Mouse (Mus musculus) thymus, postnatal 36 days (tissue): ENCODE results near the gene Arhgap22.
A peak's percentile ranks its signal among the peaks of the same experiment; 100 is the strongest.

Experiments used
- DNase-seq, 2 experiments: peaks; one replicate each; pipeline ENCODE4 v3.0.0; 2022; ENCODE audit warnings: mixed read lengths in 2 of 2

Arhgap22 gene

GRCm38 (mm10) chr14:33214767-33215128 is 922 bp downstream of the Arhgap22 start:
- DNase-seq: no peak

DNA sequence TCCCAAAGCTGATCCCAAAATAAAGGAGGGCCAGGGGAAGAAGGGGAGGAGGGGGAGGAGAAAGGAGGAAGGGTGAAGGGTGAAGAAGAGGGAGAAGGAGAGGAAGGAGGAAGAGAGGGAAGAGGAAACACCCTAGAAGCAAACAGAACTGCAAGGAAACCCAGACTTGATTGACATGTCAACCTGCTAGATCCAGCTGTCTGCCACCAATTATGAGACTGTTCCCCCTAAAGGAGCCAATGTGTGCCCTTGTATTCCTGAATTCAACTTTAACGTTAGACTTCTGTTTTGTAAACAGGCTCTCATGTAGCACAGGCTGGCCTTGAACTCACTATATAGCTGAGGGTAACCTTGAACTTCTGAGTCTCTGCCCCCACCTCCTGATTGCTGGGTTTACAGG is 1.3 kb downstream of the Arhgap22 start:
- no peak for DNase-seq

DNA sequence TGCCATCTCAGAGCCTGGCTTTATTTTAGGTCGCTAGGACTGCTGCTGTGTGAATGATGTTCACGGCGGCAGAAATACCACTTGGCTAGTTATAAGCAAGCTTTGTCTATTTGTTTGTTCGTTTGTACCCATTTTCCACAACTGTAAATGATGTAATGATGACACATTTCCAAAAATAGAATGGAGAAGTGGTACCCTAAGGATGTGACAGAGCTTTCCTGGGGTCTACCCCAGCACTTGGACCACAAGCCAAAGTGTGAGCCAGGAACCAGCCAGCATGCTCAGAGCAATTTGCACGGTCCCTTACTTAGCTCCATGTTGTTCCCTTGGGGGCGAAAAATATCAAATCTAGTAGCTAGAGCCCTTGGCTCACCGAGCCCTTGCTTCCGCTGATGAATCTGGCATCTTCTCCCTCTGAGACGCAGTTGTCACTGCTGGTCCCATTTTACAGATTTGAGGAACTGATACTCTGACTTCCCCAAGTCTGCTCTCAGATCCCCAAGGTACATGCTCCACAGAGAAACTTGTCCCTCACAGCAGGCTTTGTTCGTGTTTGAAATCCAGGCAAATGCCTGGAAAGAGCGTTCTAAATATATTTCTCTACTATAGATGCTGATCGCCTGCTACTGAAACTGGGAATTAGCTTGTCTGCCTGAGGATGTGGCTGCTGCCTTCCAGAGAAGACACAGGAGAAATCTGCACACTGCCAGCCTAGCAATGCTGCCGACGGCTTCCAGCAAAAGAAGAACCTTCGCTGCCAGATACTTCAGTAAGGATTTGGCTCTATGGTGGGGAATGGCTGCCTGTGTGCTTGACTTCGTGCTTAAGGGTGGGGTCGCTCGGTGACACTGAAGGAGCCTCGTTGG is 2.8 kb downstream of the Arhgap22 start:
- no peak for DNase-seq

DNA sequence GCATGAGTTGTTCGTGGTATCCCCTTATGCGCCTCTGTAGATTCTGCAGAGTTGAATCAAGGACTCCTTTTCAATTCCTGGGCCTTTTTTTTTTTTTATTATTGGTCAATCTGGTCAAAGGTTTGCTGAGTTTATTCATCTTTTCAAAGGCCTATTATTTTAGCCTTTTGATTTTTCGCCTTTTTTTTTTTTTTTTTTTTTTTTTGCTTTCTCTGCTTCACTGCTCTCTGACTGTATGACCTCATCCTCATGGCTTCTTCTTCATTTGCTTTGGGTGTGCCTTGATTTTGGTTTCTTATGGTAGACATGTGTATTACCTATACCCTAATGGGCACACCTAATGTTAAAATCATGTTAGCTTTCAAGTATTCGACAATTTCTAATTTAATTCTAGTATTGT is 11.4 kb downstream of the Arhgap22 start:
- no peak for DNase-seq

DNA sequence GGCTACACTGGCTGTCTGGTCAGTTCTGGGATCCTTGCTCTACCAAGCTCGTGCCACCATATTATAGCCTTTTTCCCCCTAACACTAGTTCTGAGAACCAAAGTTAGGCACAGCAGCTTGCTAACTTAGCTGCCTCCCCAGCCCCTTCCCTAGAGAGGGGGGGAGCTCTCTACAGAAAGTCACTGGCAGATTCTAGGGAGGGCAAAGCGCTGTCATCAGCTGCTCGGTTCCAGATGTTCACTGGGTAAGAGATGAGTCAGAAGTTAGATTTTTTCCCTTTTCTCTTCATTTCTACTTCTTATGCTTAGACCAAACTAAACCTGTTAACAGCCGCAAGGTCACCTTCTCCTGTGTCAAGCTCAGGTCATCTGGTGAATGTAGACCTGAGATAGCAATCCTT is 16.8 kb downstream of the Arhgap22 start:
- no peak for DNase-seq

- no peak for DNase-seq
These were observed 17.5 kb downstream of the Arhgap22 start for GRCm38 (mm10) chr14:33231311-33231710.

DNA sequence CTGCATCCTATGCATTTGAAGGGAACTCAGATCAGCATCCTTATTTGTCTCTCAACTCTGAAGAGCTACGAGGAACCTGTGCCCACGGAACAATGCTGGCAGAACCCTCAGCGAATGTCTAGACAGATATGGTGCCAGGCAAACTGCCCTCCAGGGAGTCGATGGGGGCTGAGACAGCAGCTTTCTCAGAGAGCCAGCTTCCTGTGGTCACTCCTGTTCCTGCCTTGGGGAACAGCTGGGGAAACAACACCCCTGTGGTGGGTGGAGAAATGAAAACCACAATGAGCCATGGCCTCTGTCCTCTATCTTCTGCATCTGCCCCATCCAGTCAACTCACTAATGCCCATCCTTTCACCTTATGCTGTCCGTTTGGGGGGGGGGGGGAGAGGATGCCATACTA is 18.2 kb downstream of the Arhgap22 start:
- DNase-seq: no peak

GRCm38 (mm10) chr14:33235661-33236060 is 21.8 kb downstream of the Arhgap22 start:
- DNase-seq: no peak

- DNase-seq: no peak
These were observed 26.6 kb downstream of the Arhgap22 start for GRCm38 (mm10) chr14:33240400-33240799.

GRCm38 (mm10) chr14:33243261-33243660 is 29.4 kb downstream of the Arhgap22 start:
- no peak for DNase-seq

GRCm38 (mm10) chr14:33244519-33244918 is 30.7 kb downstream of the Arhgap22 start:
- DNase-seq: no peak

GRCm38 (mm10) chr14:33244946-33245345 is 31.1 kb downstream of the Arhgap22 start:
- no peak for DNase-seq

GRCm38 (mm10) chr14:33246476-33246875 is 32.6 kb downstream of the Arhgap22 start:
- DNase-seq: peak in 1 of 2 experiments; percentile 11

DNA sequence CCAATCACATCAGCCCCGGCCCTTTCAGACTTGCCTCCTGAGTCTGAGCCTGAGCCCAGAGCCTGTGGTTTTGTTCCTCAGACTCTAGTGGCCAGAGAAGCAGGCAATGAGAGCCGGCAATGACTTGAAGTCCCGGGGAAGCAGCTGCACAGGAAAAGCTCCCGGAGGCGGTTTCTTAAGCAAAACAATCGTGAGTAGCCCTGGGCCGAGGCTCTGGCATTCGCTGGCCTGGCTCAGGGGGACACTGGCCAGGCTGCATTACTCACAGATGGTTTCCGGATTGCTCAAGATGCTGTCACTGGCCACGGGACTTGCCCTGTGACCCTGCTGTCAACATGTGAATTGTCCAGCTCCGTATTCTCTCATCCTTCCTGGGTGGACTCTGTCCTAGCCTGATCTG is 33.8 kb downstream of the Arhgap22 start:
- DNase-seq: no peak

DNA sequence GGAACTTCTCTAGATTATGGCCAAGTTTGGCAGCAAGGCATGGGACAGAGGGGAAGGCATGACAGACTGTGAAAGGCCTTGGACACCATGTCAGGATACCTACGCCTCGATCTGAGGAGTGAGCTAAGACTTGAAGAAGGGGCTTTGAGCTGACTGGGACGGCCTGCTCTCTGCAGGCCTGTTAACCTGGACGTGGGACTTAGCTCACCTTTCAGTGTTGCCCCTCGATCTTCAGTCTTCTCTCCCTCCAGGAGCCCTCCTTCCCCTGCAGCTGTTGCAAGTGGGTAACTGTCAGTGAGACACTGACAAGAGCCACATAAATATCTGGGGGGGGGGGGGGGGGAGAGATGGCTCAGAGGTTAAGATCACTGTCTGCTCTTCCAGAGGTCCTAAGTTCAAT is 34.9 kb downstream of the Arhgap22 start:
- no peak for DNase-seq

DNA sequence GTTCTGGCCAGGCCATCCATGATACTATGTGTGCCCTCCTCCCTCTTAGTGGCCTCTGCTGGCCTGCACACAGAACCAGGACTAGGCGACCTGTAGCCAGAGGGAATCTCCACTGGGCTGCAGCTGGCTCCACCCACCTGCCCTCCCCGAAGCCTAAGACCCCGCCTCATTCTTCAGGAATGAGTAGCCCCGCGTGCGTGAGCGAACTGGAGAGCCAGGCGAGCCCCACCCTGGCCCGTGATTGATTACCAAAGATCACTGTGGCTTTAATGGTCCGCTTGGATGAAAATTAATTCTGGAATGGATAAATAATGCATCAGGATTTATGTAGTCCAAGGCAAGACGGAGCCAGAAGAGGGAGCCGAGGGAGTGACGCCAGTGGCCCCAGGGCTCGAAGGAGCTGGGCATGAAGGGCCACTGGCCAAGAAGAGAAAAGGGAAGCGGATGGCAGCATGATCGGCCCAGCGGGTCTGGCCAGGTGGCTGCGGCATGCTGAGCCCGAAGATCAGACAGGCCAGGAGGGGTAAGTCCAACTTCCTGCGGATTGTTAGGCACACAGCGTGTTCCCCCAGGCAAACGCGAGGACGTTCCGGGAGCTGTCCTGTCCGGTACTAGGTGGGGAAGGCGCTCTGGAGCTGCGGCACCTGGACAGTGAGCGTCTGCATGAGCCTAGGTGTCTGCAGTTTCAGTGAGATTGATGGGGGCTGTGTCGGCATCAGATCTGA is 36.6 kb downstream of the Arhgap22 start:
- no peak for DNase-seq

DNA sequence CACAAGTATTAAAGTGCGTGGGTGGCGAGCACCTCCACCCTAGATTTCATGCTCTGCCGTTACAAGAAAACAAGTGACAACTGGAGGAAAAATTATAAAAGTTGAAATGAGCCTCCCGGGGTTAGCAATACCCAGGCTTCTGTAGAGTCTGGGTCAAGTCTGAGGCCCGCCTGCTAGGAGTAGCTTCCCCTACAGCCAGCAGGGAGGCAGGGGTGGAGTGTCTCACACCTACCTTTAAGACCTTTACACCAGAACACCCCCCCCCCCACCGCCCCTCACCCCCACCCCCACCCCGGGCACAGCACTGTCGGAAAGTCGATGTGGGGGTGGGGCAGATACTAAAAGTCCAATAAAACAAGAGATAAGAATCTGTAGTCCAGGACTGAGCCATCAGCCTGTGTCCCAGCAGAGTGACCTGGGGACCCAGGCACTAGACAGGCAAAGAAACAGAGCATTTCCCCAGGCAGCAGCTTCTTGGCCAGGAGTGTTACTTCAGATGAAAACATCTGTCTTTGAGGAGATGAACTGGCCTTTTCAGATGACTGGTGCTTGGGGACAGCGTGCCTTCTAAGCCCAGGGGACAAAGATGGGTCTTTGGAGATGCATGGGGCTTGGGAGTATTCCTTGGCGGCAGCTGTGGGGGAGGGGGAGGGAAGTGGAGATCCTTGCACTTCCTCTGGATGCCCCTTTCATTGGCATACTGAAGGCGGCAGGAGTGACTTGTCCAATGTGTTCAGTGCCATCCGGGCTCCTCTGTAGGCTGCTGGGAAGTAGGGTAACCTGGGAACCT is 37.3 kb downstream of the Arhgap22 start:
- no peak for DNase-seq

DNA sequence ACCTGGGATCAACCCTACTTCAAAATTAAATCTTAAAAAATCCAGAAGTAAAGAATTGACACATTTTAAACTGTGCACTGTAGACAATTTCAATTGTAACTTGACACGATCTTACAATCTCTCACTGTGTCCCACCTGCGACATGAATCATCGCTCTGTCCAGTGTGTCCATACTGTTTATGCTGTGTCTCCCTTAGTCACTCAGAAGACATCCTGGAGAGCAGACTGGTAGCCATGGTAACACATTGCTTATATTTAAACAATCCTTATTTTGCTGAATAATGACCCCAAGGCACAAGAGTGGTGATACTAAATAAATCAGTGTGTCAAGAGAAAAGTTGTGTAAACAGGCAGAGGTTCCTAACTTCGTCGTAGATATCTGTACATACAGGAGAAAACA is 44.4 kb downstream of the Arhgap22 start:
- DNase-seq: no peak

DNA sequence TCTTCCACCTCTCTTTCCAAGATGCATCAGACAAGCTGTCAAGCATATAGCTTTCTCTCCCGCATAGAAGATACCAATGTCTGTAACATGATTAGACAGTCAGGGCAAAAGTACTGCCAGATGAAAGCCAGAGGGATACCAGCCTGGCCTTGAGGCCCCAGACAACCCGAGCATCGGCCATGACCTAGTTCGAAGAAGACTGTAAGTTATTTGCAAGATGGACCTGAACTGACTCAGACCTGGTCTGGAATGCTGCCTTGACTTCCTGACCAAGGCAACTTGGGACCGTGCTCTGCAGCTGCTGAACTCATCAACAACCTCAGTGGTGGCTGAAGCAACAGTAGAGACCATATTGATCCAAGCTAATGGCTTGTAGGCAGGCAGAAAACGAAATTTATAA is 46.3 kb downstream of the Arhgap22 start:
- DNase-seq: no peak

DNA sequence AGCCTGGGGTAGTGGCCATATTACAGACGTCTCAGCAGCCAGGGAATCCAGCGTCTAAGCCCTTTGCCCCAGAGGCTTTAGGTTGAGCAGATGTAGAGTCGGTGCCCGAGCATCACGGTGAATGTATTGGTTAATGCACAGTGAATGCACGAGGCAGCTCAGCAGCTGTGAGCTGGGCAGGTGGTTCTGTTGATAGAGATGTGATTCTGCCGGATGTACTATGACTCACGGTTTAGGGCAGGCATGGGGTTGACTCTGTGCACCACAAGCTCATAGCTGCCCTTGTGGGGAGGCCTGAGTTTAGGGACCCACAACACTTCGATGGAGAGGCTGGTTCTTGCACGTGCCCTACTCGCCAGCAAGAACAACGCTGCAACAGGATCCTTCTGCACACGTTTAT is 51.0 kb downstream of the Arhgap22 start:
- DNase-seq: no peak

DNA sequence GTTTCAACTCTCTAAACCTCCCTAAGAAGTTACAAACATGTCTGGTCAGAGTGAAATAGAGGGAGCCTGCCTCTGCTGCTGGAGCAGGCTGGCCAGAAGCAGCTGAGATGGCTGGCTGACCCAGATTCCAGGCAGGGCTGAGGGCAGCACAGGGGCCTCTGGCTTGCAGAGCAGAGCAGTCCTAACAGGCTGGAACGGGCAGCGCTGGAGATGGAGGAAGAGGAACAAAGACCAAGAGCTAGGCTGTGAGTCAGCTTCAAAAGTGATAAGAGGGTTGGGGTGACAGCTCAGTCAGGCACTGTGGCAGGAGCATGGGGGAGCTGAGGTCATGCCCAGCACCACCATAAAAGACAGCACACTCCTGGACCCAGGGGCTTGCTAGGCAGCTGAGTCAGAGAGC is 62.4 kb downstream of the Arhgap22 start:
- DNase-seq: no peak

DNA sequence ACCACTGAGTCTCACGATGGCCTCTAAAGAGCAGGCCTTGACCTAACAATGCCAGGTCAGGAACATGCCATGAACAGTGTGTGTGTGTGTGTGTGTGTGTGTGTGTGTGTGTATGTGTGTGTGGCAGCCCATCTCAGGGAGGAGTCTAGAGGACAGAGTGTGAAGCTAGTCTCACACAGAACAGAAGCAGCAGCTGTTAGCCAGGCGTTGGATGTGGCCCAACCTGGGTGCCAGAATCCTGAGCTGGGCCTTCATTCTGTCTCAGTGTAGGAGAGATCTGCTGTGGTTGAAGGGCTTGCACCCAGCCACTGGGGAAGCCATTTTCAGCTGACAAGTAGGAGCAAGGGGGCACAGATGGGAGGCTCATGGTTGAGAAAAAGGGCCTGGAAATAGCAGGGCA is 64.5 kb downstream of the Arhgap22 start:
- DNase-seq: no peak

DNA sequence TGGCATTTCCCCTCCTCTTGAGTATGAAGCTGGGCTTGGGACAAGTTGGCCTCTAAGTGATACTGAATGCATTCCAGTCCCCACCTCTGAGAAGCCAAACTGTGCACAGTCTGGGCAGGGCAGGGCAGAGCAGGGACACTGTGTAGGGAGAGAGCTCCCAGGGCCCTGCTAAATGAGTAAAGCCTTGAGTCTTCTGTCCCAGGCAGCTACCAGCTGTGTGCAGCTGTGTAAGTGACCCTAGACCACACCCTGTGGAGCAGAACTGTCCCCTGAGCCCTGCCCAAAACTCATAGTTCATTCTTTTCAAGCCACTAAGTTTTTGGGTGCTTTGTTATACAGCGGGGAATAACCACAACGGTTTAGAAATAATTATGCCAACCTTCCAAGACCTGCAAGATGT is 67.1 kb downstream of the Arhgap22 start:
- DNase-seq: no peak

DNA sequence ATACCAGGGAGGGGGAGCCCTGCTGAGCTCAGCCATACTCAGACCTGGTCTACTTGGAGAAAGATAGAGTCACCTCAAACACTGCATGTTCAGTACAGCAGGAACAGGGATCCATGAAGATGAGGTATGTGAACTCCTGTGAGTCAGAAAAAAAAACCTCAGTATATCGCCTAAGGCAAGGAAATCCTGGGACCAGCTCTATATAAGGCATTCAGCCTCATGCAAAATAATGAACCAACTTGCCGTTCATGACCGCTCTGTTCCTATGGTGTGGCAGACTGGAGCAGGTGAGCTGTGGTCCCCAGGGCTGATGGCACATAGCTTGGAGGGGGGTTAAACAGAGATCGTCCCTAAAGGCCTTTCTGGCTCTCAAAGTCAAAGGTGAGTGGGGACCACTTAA is 68.6 kb downstream of the Arhgap22 start:
- no peak for DNase-seq
